Mouse (Mus musculus): ENCODE data around the gene Pak1. TPM values are rescaled to one million over a fixed set of nuclear protein-coding genes. Genes with fewer than 3 reads are reported as not detected.

Gene Pak1
- polyA plus RNA-seq, 1 experiment from 2014 or later = 9.3 TPM

DNA sequence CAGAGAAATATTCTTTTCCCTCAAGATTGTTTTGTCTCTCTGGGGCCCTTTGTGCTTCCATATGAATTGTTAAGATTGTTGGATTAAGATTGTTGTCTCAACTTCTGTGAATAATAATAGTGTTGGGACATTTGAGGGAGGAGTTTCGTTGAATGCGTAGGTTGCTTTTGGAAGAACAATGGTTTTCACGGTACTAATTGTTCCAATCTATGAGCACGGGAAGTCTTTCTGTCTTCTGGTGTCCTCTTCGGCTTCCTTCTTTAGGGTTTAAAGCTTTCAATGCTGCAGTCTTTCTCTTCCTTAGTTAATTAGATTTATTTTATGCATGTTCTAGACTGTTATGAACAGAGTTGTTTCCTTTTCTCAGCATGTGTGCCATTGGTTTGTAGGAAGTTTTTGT is 138.6 kb downstream of the Pak1 start:
- Histone ChIP-seq H3K9ac (no peak overlapping the region), H3K27ac (replicated peaks) (no peak overlapping the region), H3K4me3 (replicated peaks) (no peak overlapping the region), H3K27me3 (no peaks in the 10 kb centered on the region), H3K4me2 (no peak overlapping the region), H3K36me3 (replicated peaks) (no peaks in the 10 kb centered on the region), H3K9me3 (replicated peaks) (no peaks in the 10 kb centered on the region), H3K4me1 (replicated peaks) (no peaks in the 10 kb centered on the region)
- ATAC-seq (ENCODE audit: insufficient read depth) = no peak
- 77% methylated on average over 5 of the region's 5 CpGs for WGBS (ENCODE audit: insufficient replicate concordance)

DNA sequence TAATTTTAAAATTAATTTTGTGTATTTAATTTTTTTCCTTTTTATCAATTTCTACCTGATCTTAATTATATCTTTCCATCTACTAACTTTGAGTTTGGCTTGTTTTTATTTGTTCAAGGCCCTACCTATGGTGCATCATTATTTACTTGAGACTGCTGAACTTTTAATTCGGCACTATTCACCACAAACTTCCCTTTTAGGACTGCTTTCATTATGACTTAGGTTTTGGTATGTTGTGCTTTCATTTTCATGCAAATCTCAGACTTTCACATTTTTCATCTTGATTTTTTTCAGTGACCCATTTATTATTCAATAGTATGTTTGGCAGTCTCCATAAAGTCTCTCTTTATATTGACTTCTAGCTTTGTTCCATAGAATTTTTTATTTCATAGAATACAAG is 156.1 kb downstream of the Pak1 start:
- 33% methylated on average over 1 of the region's 1 CpGs for WGBS (ENCODE audit: insufficient replicate concordance)
- Histone ChIP-seq H3K4me1 (replicated peaks) (no peaks in the 10 kb centered on the region), H3K36me3 (replicated peaks) (no peaks in the 10 kb centered on the region), H3K4me3 (replicated peaks) (no peak overlapping the region), H3K9ac (no peak overlapping the region), H3K27ac (replicated peaks) (no peak overlapping the region), H3K27me3 (no peaks in the 10 kb centered on the region), H3K4me2 (no peak overlapping the region), H3K9me3 (replicated peaks) (no peaks in the 10 kb centered on the region)
- ATAC-seq (ENCODE audit: insufficient read depth) = no peak

Other genes with a start within 250 kb of the Pak1 start
- 16.2 and 16.6 TPM in 2 replicates for gene Aamdc, start 209.0 kb upstream of the Pak1 start, polyA plus RNA-seq (2015; fragmentation: Nextera tagmentation; extraction: Ambion mirVana)
- gene Rsf1, start 208.7 kb upstream of the Pak1 start, polyA plus RNA-seq (2015; fragmentation: Nextera tagmentation; extraction: Ambion mirVana) = 5.2 and 6.6 TPM in 2 replicates
- gene Clns1a, start 91.9 kb upstream of the Pak1 start, polyA plus RNA-seq (2015; fragmentation: Nextera tagmentation; extraction: Ambion mirVana) = 60.6 and 61.2 TPM in 2 replicates
- gene Aqp11, start 50.3 kb upstream of the Pak1 start, polyA plus RNA-seq (2015; fragmentation: Nextera tagmentation; extraction: Ambion mirVana) = 30.3 and 34.6 TPM in 2 replicates
- gene Gdpd4, start 131.4 kb downstream of the Pak1 start, polyA plus RNA-seq (2015; fragmentation: Nextera tagmentation; extraction: Ambion mirVana) = not detected in 2 replicates